39 mouse cellular contexts compared by ENCODE assay signal in genomic region chr16:32826521-32826920, GRCm38 (mm10). TPM values are rescaled to one million over a fixed set of nuclear protein-coding genes. Genes with fewer than 3 reads are reported as not detected.
A peak's percentile ranks its signal among the peaks of the same experiment; 100 is the strongest.
DNase-seq lines count a peak whose midpoint lies in the region; ATAC-seq and TF ChIP-seq lines count a peak whose summit lies in the region.
"Had no signal": no experiment of that assay in that cellular context is flagged by ENCODE, and none has a peak within 500 bp of the region (broad histone marks: within the 10 kb centered on the region; RNA-seq: fewer than 3 reads in every experiment).

No protein-coding gene starts in this region.

- no peaks in the 10 kb centered on the region for H3K27me3 ChIP-seq in neural tube, embryonic 15.5 days (replicated peaks)
- H3K27me3 ChIP-seq: embryonic facial prominence, embryonic 13.5 days; heart, embryonic 15.5 days; hindbrain, embryonic 12.5 days; intestine, embryonic 15.5 days; kidney, embryonic 15.5 days; midbrain, embryonic 12.5 days; neural tube, embryonic 12.5 days had no signal

- H3K4me1 ChIP-seq in neural tube, embryonic 15.5 days, result no peaks in the 10 kb centered on the region
- H3K4me1 ChIP-seq: embryonic facial prominence, embryonic 13.5 days; hindbrain, embryonic 12.5 days; midbrain, embryonic 12.5 days; neural tube, embryonic 12.5 days had no signal

- DNase-seq in adrenal gland, postnatal 14 days, result peak; percentile 39
- DNase-seq in adrenal gland, postnatal 4 days (ENCODE audit: low spot score in 2 of 2), result no peak
- no peak for DNase-seq in layer of hippocampus, adult 2 months (ENCODE audit: low spot score in 2 of 2)
- DNase-seq in layer of hippocampus, postnatal 14 days (ENCODE audit: low spot score in 2 of 2), result no peak
- peak; percentile 45 for DNase-seq in A20 (ENCODE audit: low read depth, low spot score)
- peak; percentile 11 for DNase-seq in c-Kit-positive CD71-positive TER-119-negative erythroid progenitor cells, embryonic 14.5 days (ENCODE audit: low read depth)
- DNase-seq in embryo, embryonic 11 days, result no peak
- DNase-seq: adrenal gland, adult 2 months; cerebellum, adult 11-12 months; cerebellum, adult 9-11 months; forebrain, postnatal 0 days; gastrocnemius, postnatal 14 days; heart, postnatal 36 days; layer of hippocampus, postnatal 36 days; liver; lung, embryonic 14.5 days; lung, postnatal 36 days; thymus, postnatal 25 days had no signal

- no peaks in the 10 kb centered on the region for H3K9me3 ChIP-seq in neural tube, embryonic 15.5 days (replicated peaks)
- H3K9me3 ChIP-seq: embryonic facial prominence, embryonic 13.5 days; heart, embryonic 10.5 days; heart, embryonic 15.5 days; hindbrain, embryonic 12.5 days; intestine, embryonic 15.5 days; kidney, embryonic 15.5 days; midbrain, embryonic 12.5 days; neural tube, embryonic 12.5 days had no signal

- no peak for ATAC-seq in neural tube, embryonic 15.5 days (ENCODE audit: low FRiP score)
- ATAC-seq: activated CD4-positive, CD25-positive, alpha-beta regulatory T cell, adult 4 months; forebrain, postnatal 0 days; hindbrain, postnatal 0 days; intestine, embryonic 15.5 days had no signal

- peak; percentile 49 for TF ChIP-seq CTCF in layer of hippocampus, adult 2 months (conservative IDR thresholded peaks at IDR 0.05)

- no peak overlapping the region for H3K27ac ChIP-seq in layer of hippocampus, adult 2 months
- no peak overlapping the region for H3K27ac ChIP-seq in neural tube, embryonic 15.5 days (replicated peaks)
- H3K27ac ChIP-seq: embryonic facial prominence, embryonic 13.5 days; heart, embryonic 15.5 days; hindbrain, embryonic 12.5 days; hindbrain, postnatal 0 days; intestine, embryonic 15.5 days; kidney, embryonic 15.5 days; liver, embryonic 14.5 days; midbrain, embryonic 12.5 days; neural tube, embryonic 12.5 days had no signal

- no peak overlapping the region for H3K4me2 ChIP-seq in neural tube, embryonic 15.5 days
- H3K4me2 ChIP-seq: embryonic facial prominence, embryonic 13.5 days; heart, embryonic 15.5 days; hindbrain, embryonic 12.5 days; intestine, embryonic 15.5 days; kidney, embryonic 15.5 days; lung, embryonic 14.5 days; midbrain, embryonic 12.5 days; neural tube, embryonic 12.5 days had no signal

- no peak overlapping the region for H3K9ac ChIP-seq in neural tube, embryonic 15.5 days (replicated peaks)
- H3K9ac ChIP-seq: embryonic facial prominence, embryonic 13.5 days; forebrain, postnatal 0 days; heart, embryonic 15.5 days; hindbrain, embryonic 12.5 days; intestine, embryonic 15.5 days; kidney, embryonic 15.5 days; liver, embryonic 14.5 days; lung, embryonic 14.5 days; midbrain, embryonic 12.5 days; neural tube, embryonic 12.5 days had no signal

- H3K36me3 ChIP-seq in neural tube, embryonic 15.5 days, result peaks cover 78% of the 10 kb centered on the region

- no peak overlapping the region for H3K4me3 ChIP-seq in layer of hippocampus, adult 2 months
- H3K4me3 ChIP-seq in neural tube, embryonic 15.5 days (replicated peaks), result no peak overlapping the region
- H3K4me3 ChIP-seq: embryonic facial prominence, embryonic 13.5 days; heart, embryonic 10.5 days; heart, embryonic 15.5 days; hindbrain, embryonic 12.5 days; intestine, embryonic 15.5 days; kidney, embryonic 15.5 days; midbrain, embryonic 12.5 days; myocyte; neural tube, embryonic 12.5 days had no signal

- WGBS in neural tube, embryonic 15.5 days, result 96% methylated on average over 11 of the region's 11 CpGs

RNA-seq across cellular contexts. Expression of gene Smbd1, which starts 16.2 kb away (rescaled TPM):
- not detected in 2 replicates for total RNA-seq in adrenal gland, postnatal 14 days (2021)
- total RNA-seq in adrenal gland, postnatal 4 days (2021), result not detected
- total RNA-seq in layer of hippocampus, adult 2 months (2021), result not detected
- not detected for total RNA-seq in layer of hippocampus, postnatal 14 days (2021)
- polyA plus RNA-seq in neural tube, embryonic 15.5 days (2015; fragmentation: Nextera tagmentation; extraction: Ambion mirVana), result not detected in 2 replicates
- total RNA-seq: adrenal gland, adult 2 months; forebrain, postnatal 0 days; gastrocnemius, postnatal 14 days; granulocyte monocyte progenitor cell, adult 5-6 weeks; heart, postnatal 36 days; hindbrain, postnatal 0 days; layer of hippocampus, adult 18-20 months; layer of hippocampus, postnatal 36 days; left cerebral cortex, postnatal 10 days; megakaryocyte, adult 5-6 weeks; midbrain, postnatal 0 days had no signal
- polyA plus RNA-seq: activated CD4-positive, CD25-positive, alpha-beta regulatory T cell, adult 4 months; adrenal gland, adult 2 months; embryonic facial prominence, embryonic 13.5 days; forebrain, embryonic 11.5 days; forebrain, postnatal 0 days; heart, embryonic 10.5 days; heart, embryonic 15.5 days; hindbrain, embryonic 12.5 days; hindbrain, postnatal 0 days; kidney, embryonic 15.5 days; limb, embryonic 11.5 days; lung, embryonic 14.5 days; midbrain, embryonic 12.5 days; midbrain, postnatal 0 days; myocyte; neural tube, embryonic 12.5 days; stomach, embryonic 14.5 days had no signal

RNA-seq across cellular contexts. Expression of gene Muc20, which starts 29.3 kb away (rescaled TPM):
- 0.15 and 0.56 TPM in 2 replicates for total RNA-seq in adrenal gland, postnatal 14 days (2021)
- total RNA-seq in adrenal gland, postnatal 4 days (2021), result 1 to 10 TPM in 1 of 2 experiments, under 1 TPM in 1; 0.25 to 2.7 TPM
- total RNA-seq in layer of hippocampus, adult 2 months (2021), result not detected
- not detected for total RNA-seq in layer of hippocampus, postnatal 14 days (2021)
- polyA plus RNA-seq in neural tube, embryonic 15.5 days (2015; fragmentation: Nextera tagmentation; extraction: Ambion mirVana), result not detected in 2 replicates
- total RNA-seq: forebrain, postnatal 0 days; granulocyte monocyte progenitor cell, adult 5-6 weeks; hindbrain, postnatal 0 days; layer of hippocampus, adult 18-20 months; layer of hippocampus, postnatal 36 days; left cerebral cortex, postnatal 10 days had no signal
- polyA plus RNA-seq: adrenal gland, adult 2 months; embryonic facial prominence, embryonic 13.5 days; forebrain, embryonic 11.5 days; forebrain, postnatal 0 days; heart, embryonic 15.5 days; hindbrain, postnatal 0 days; intestine, embryonic 15.5 days; limb, embryonic 11.5 days; lung, embryonic 14.5 days; midbrain, embryonic 12.5 days; midbrain, postnatal 0 days; neural tube, embryonic 12.5 days; stomach, embryonic 14.5 days had no signal

RNA-seq across cellular contexts. Expression of gene Fyttd1, which starts 50.8 kb away (rescaled TPM):
- total RNA-seq in adrenal gland, postnatal 14 days (2021), result 99.8 and 104 TPM in 2 replicates
- total RNA-seq in adrenal gland, postnatal 4 days (2021), result 100 to 1,000 TPM; 115 to 125 TPM
- total RNA-seq in layer of hippocampus, adult 2 months (2021), result 100 to 1,000 TPM; 110 TPM
- total RNA-seq in layer of hippocampus, postnatal 14 days (2021), result 100 to 1,000 TPM; 111 to 121 TPM
- 102 and 111 TPM in 2 replicates for polyA plus RNA-seq in neural tube, embryonic 15.5 days (2015; fragmentation: Nextera tagmentation; extraction: Ambion mirVana)

RNA-seq across cellular contexts. Expression of gene Rubcn, which starts 51.0 kb away (rescaled TPM):
- 27.9 and 32.7 TPM in 2 replicates for total RNA-seq in adrenal gland, postnatal 14 days (2021)
- total RNA-seq in adrenal gland, postnatal 4 days (2021), result 10 to 100 TPM; 32.8 to 34.7 TPM
- total RNA-seq in layer of hippocampus, adult 2 months (2021), result 10 to 100 TPM; 59.2 to 59.3 TPM
- total RNA-seq in layer of hippocampus, postnatal 14 days (2021), result 10 to 100 TPM; 54.4 to 58.6 TPM
- polyA plus RNA-seq in neural tube, embryonic 15.5 days (2015; fragmentation: Nextera tagmentation; extraction: Ambion mirVana), result 31.2 and 31.9 TPM in 2 replicates

Comparison
In these comparisons a context has a peak if more than half of its experiments do, and no peak if none do; other contexts are left out.
1. DNase-seq: peak in adrenal gland, postnatal 14 days (single experiment), A20 (single experiment) and c-Kit-positive CD71-positive TER-119-negative erythroid progenitor cells, embryonic 14.5 days (single experiment); none in adrenal gland, postnatal 4 days (0 of 2), layer of hippocampus, adult 2 months (0 of 2), layer of hippocampus, postnatal 14 days (0 of 2) and embryo, embryonic 11 days (single experiment).